Mouse (Mus musculus) bone marrow, adult 2 months (tissue): Measurements from ENCODE around the gene Gemin5. TPM values are rescaled to one million over a fixed set of nuclear protein-coding genes. Genes with fewer than 3 reads are reported as not detected.

Experiments used
- H3K27ac ChIP-seq: fragments of 200-500 bp; 2 replicates; pipeline ENCODE4 v1.5.1; 2012; ENCODE audit warnings: low read depth, mild to moderate bottlenecking, control low read depth, inconsistent platforms, low read length; ENCODE audit not compliant: control insufficient read depth, poor library complexity, insufficient read depth
- H3K4me1 ChIP-seq: fragments of 200-500 bp; 2 replicates; pipeline ENCODE4 v1.6.1; 2011; ENCODE audit warnings: low read length; ENCODE audit not compliant: control insufficient read depth, insufficient read depth
- H3K4me3 ChIP-seq: fragments of 200-500 bp; replicated peaks from 2 replicates; pipeline ENCODE3; 2011; ENCODE audit warnings: mild to moderate bottlenecking, low read depth, low read length, control low read depth; ENCODE audit not compliant: control insufficient read depth
- CTCF ChIP-seq: fragments of 200-500 bp; IDR thresholded peaks from 2 replicates; pipeline ENCODE4 v1.5.1; 2011; ENCODE audit warnings: low read length, control low read depth; ENCODE audit not compliant: control insufficient read depth, insufficient read depth
- POLR2A ChIP-seq: fragments of 200-500 bp; IDR thresholded peaks from 2 replicates; pipeline ENCODE4 v1.6.1; 2011; ENCODE audit warnings: low read depth, mild to moderate bottlenecking, control low read depth, low read length, borderline replicate concordance; ENCODE audit not compliant: control insufficient read depth
- WGBS: fragments of 180-500 bp; shearing (Covaris S2); methylation state at CpG from one replicate; pipeline ENCODE4 v1.1.7; 2018; 5-methylcytosine and 5-hydroxymethylcytosine counted together
- polyA plus RNA-seq: library from polyadenylated mRNA; stranded (reverse); fragments of >200 nt; gene quantifications from 2 replicates; pipeline ENCODE4 v1.2.4, GENCODE M21; 2011; ENCODE audit warnings: low replicate concordance; ENCODE audit not compliant: missing spikeins, insufficient read depth, insufficient read length

The Gemin5 gene
- polyA plus RNA-seq, 1 experiment = 9.0 TPM

GRCm38 (mm10) chr11:58132026-58132425 is 36.3 kb downstream of the Gemin5 start:
- TF ChIP-seq CTCF (no peak), POLR2A (no peak)
- 86% methylated on average over 3 of the region's 3 CpGs for WGBS
- Histone ChIP-seq H3K27ac (no peak overlapping the region), H3K4me3 (no peak overlapping the region), H3K4me1 (no peaks in the 10 kb centered on the region; the same call in 1 of the 2 replicates)

GRCm38 (mm10) chr11:58129302-58129843 is 39.0 kb downstream of the Gemin5 start:
- 88% methylated on average over 6 of the region's 6 CpGs for whole genome bisulfite sequencing
- no peak for TF ChIP-seq POLR2A
- no peak overlapping the region for H3K27ac ChIP-seq
- H3K4me3 ChIP-seq = no peak overlapping the region
- H3K4me1 ChIP-seq = no peaks in the 10 kb centered on the region; the same call in 1 of the 2 replicates

- Histone ChIP-seq H3K4me1 (no peaks in the 10 kb centered on the region; the same call in 1 of the 2 replicates), H3K4me3 (no peak overlapping the region), H3K27ac (no peak overlapping the region)
- 58% methylated on average over 2 of the region's 2 CpGs for WGBS
- TF ChIP-seq CTCF = no peak
- no peak for TF ChIP-seq POLR2A
Measured at GRCm38 (mm10) chr11:58127544-58127943, 40.8 kb downstream of the Gemin5 start.

- Histone ChIP-seq H3K4me3 (no peak overlapping the region), H3K27ac (no peak overlapping the region), H3K4me1 (no peaks in the 10 kb centered on the region; the same call in 1 of the 2 replicates)
- TF ChIP-seq CTCF (no peak), POLR2A (no peak)
- WGBS = 63% methylated on average over 7 of the region's 7 CpGs
Measured at GRCm38 (mm10) chr11:58126397-58127160, 41.8 kb downstream of the Gemin5 start.

- H3K4me3 ChIP-seq = no peak overlapping the region
- H3K4me1 ChIP-seq = no peaks in the 10 kb centered on the region; the same call in 1 of the 2 replicates
- TF ChIP-seq POLR2A (no peak), CTCF (no peak)
- 89% methylated on average over 11 of the region's 11 CpGs for WGBS
- H3K27ac ChIP-seq = no peak overlapping the region
Measured at GRCm38 (mm10) chr11:58125021-58125420, 43.3 kb downstream of the Gemin5 start.

- no peak overlapping the region for H3K4me3 ChIP-seq
- 81% methylated on average over 2 of the region's 2 CpGs for WGBS
- H3K27ac ChIP-seq = no peak overlapping the region
- TF ChIP-seq POLR2A = no peak
- no peak for TF ChIP-seq CTCF
- H3K4me1 ChIP-seq = no peaks in the 10 kb centered on the region; the same call in 1 of the 2 replicates
Measured at GRCm38 (mm10) chr11:58123711-58124110, 44.6 kb downstream of the Gemin5 start.

- H3K4me1 ChIP-seq = peaks cover 3% of the 10 kb centered on the region
- H3K4me3 ChIP-seq = no peak overlapping the region
- WGBS = 87% methylated on average over 9 of the region's 9 CpGs
- no peak overlapping the region for H3K27ac ChIP-seq
- TF ChIP-seq POLR2A = no peak
- TF ChIP-seq CTCF = no peak
Measured at GRCm38 (mm10) chr11:58121351-58121750, 47.0 kb downstream of the Gemin5 start.

GRCm38 (mm10) chr11:58120655-58121054 is 47.7 kb downstream of the Gemin5 start:
- no peak overlapping the region for H3K4me3 ChIP-seq
- peaks cover 3% of the 10 kb centered on the region for H3K4me1 ChIP-seq
- no peak overlapping the region for H3K27ac ChIP-seq
- 74% methylated on average over 3 of the region's 3 CpGs for WGBS
- TF ChIP-seq CTCF (no peak), POLR2A (no peak)
